Mouse (Mus musculus): ENCODE data around the gene Ccdc39. TPM values are rescaled to one million over a fixed set of nuclear protein-coding genes. Genes with fewer than 3 reads are reported as not detected.

The Ccdc39 gene
- polyA plus RNA-seq, 1 experiment, result 260 TPM

GRCm38 (mm10) chr3:33838877-33839276 is 5.2 kb downstream of the Ccdc39 start:
- no peaks in the 10 kb centered on the region; the same call in 1 of the 2 replicates for H3K4me1 ChIP-seq (ENCODE audit: control insufficient read depth, insufficient read depth, low read length)
- no peak overlapping the region for H3K27ac ChIP-seq (ENCODE audit: control insufficient read depth, insufficient read depth, low read depth, low read length)
- no peaks in the 10 kb centered on the region; the same call in none of the 2 replicates for H3K36me3 ChIP-seq (ENCODE audit: control insufficient read depth, insufficient read depth, low read length)
- no peaks in the 10 kb centered on the region for H3K27me3 ChIP-seq (ENCODE audit: control insufficient read depth, insufficient read depth, low read length)
- no peak overlapping the region for H3K4me3 ChIP-seq (ENCODE audit: control insufficient read depth, low read depth, low read length)
- TF ChIP-seq CTCF (IDR thresholded peaks at IDR 0.05; ENCODE audit: control insufficient read depth, insufficient read depth, insufficient replicate concordance, low read depth, low read length) (no peak), POLR2A (IDR thresholded peaks at IDR 0.05; ENCODE audit: control insufficient read depth, low read depth, low read length) (no peak)

GRCm38 (mm10) chr3:33836576-33836975 is 7.5 kb downstream of the Ccdc39 start:
- no peaks in the 10 kb centered on the region for H3K4me1 ChIP-seq (ENCODE audit: control insufficient read depth, insufficient read depth, low read length)
- TF ChIP-seq CTCF (IDR thresholded peaks at IDR 0.05; ENCODE audit: control insufficient read depth, insufficient read depth, insufficient replicate concordance, low read depth, low read length) (no peak), POLR2A (IDR thresholded peaks at IDR 0.05; ENCODE audit: control insufficient read depth, low read depth, low read length) (no peak)
- no peaks in the 10 kb centered on the region for H3K27me3 ChIP-seq (ENCODE audit: control insufficient read depth, insufficient read depth, low read length)
- H3K27ac ChIP-seq (ENCODE audit: control insufficient read depth, insufficient read depth, low read depth, low read length), result no peak overlapping the region
- no peak overlapping the region for H3K4me3 ChIP-seq (ENCODE audit: control insufficient read depth, low read depth, low read length)
- H3K36me3 ChIP-seq (ENCODE audit: control insufficient read depth, insufficient read depth, low read length), result no peaks in the 10 kb centered on the region; the same call in none of the 2 replicates

GRCm38 (mm10) chr3:33832351-33832750 is 11.8 kb downstream of the Ccdc39 start:
- Histone ChIP-seq H3K27ac (ENCODE audit: control insufficient read depth, insufficient read depth, low read depth, low read length) (no peak overlapping the region), H3K4me1 (ENCODE audit: control insufficient read depth, insufficient read depth, low read length) (no peaks in the 10 kb centered on the region), H3K36me3 (ENCODE audit: control insufficient read depth, insufficient read depth, low read length) (peaks cover 1% of the 10 kb centered on the region), H3K4me3 (ENCODE audit: control insufficient read depth, low read depth, low read length) (no peak overlapping the region), H3K27me3 (ENCODE audit: control insufficient read depth, insufficient read depth, low read length) (no peaks in the 10 kb centered on the region)
- no peak for TF ChIP-seq CTCF (IDR thresholded peaks at IDR 0.05; ENCODE audit: control insufficient read depth, insufficient read depth, insufficient replicate concordance, low read depth, low read length)
- no peak for TF ChIP-seq POLR2A (IDR thresholded peaks at IDR 0.05; ENCODE audit: control insufficient read depth, low read depth, low read length)

- no peaks in the 10 kb centered on the region for H3K27me3 ChIP-seq (ENCODE audit: control insufficient read depth, insufficient read depth, low read length)
- no peak overlapping the region; the same call in 1 of the 2 replicates for H3K4me3 ChIP-seq (ENCODE audit: control insufficient read depth, low read depth, low read length)
- H3K4me1 ChIP-seq (ENCODE audit: control insufficient read depth, insufficient read depth, low read length), result no peaks in the 10 kb centered on the region
- H3K27ac ChIP-seq (ENCODE audit: control insufficient read depth, insufficient read depth, low read depth, low read length), result peak overlapping the region; percentile 26; the same call in 1 of the 2 replicates
- H3K36me3 ChIP-seq (ENCODE audit: control insufficient read depth, insufficient read depth, low read length), result no peaks in the 10 kb centered on the region
- TF ChIP-seq POLR2A (IDR thresholded peaks at IDR 0.05; ENCODE audit: control insufficient read depth, low read depth, low read length) (no peak), CTCF (IDR thresholded peaks at IDR 0.05; ENCODE audit: control insufficient read depth, insufficient read depth, insufficient replicate concordance, low read depth, low read length) (peak; percentile 76; the same call in 1 of the 2 replicates)
Measured at GRCm38 (mm10) chr3:33824135-33824946, 19.8 kb downstream of the Ccdc39 start.

- no peak for TF ChIP-seq CTCF (IDR thresholded peaks at IDR 0.05; ENCODE audit: control insufficient read depth, insufficient read depth, insufficient replicate concordance, low read depth, low read length)
- no peak for TF ChIP-seq POLR2A (IDR thresholded peaks at IDR 0.05; ENCODE audit: control insufficient read depth, low read depth, low read length)
- Histone ChIP-seq H3K4me3 (ENCODE audit: control insufficient read depth, low read depth, low read length) (no peak overlapping the region), H3K36me3 (ENCODE audit: control insufficient read depth, insufficient read depth, low read length) (no peaks in the 10 kb centered on the region), H3K27ac (ENCODE audit: control insufficient read depth, insufficient read depth, low read depth, low read length) (no peak overlapping the region), H3K4me1 (ENCODE audit: control insufficient read depth, insufficient read depth, low read length) (no peaks in the 10 kb centered on the region), H3K27me3 (ENCODE audit: control insufficient read depth, insufficient read depth, low read length) (no peaks in the 10 kb centered on the region)
Measured at GRCm38 (mm10) chr3:33807151-33807550, 37.0 kb downstream of the Ccdc39 start.

GRCm38 (mm10) chr3:33800513-33800820 is 43.6 kb downstream of the Ccdc39 start:
- H3K27me3 ChIP-seq (ENCODE audit: control insufficient read depth, insufficient read depth, low read length), result no peaks in the 10 kb centered on the region
- H3K4me3 ChIP-seq (ENCODE audit: control insufficient read depth, low read depth, low read length), result peak overlapping the region; percentile 93
- H3K4me1 ChIP-seq (ENCODE audit: control insufficient read depth, insufficient read depth, low read length), result no peaks in the 10 kb centered on the region; the same call in 1 of the 2 replicates
- H3K36me3 ChIP-seq (ENCODE audit: control insufficient read depth, insufficient read depth, low read length), result no peaks in the 10 kb centered on the region
- H3K27ac ChIP-seq (ENCODE audit: control insufficient read depth, insufficient read depth, low read depth, low read length), result peak overlapping the region; percentile 85
- TF ChIP-seq POLR2A (IDR thresholded peaks at IDR 0.05; ENCODE audit: control insufficient read depth, low read depth, low read length), result no peak
- no peak for TF ChIP-seq CTCF (IDR thresholded peaks at IDR 0.05; ENCODE audit: control insufficient read depth, insufficient read depth, insufficient replicate concordance, low read depth, low read length)

- H3K27ac ChIP-seq (ENCODE audit: control insufficient read depth, insufficient read depth, low read depth, low read length), result peak within 1 kb of the TSS; percentile 85
- H3K36me3 ChIP-seq (ENCODE audit: control insufficient read depth, insufficient read depth, low read length), result no peaks in the 10 kb centered on the region
- H3K4me1 ChIP-seq (ENCODE audit: control insufficient read depth, insufficient read depth, low read length), result no peaks in the 10 kb centered on the region; the same call in 1 of the 2 replicates
- TF ChIP-seq CTCF (IDR thresholded peaks at IDR 0.05; ENCODE audit: control insufficient read depth, insufficient read depth, insufficient replicate concordance, low read depth, low read length) (no peak), POLR2A (IDR thresholded peaks at IDR 0.05; ENCODE audit: control insufficient read depth, low read depth, low read length) (peak; percentile 89)
- H3K4me3 ChIP-seq (ENCODE audit: control insufficient read depth, low read depth, low read length), result peak within 1 kb of the TSS; percentile 93
- H3K27me3 ChIP-seq (ENCODE audit: control insufficient read depth, insufficient read depth, low read length), result no peaks in the 10 kb centered on the region
Measured at GRCm38 (mm10) chr3:33799617-33800512, 44.2 kb downstream of the Ccdc39 start, which contains the start of gene Ttc14. Gene Ttc14 (plus strand): TSS chr3:33799832.
